In genomic region chr6:39347880-39348814, GRCm38 (mm10) we compare ENCODE assay signal across 9 mouse cellular contexts. TPM values are rescaled to one million over a fixed set of nuclear protein-coding genes. Genes with fewer than 3 reads are reported as not detected.
DNase-seq lines count a peak whose midpoint lies in the region; ATAC-seq lines count a peak whose summit lies in the region.
"Had no signal": no experiment of that assay in that cellular context is flagged by ENCODE, and none has a peak within 500 bp of the region (broad histone marks: within the 10 kb centered on the region; RNA-seq: fewer than 3 reads in every experiment).

No protein-coding gene starts in this region.

- no peak for DNase-seq in lung, postnatal 4 days
- peak; percentile 24 for DNase-seq in embryonic facial prominence, embryonic 10.5 days (ENCODE audit: low spot score)
- peak; percentile 49 for DNase-seq in limb, embryonic 10.5 days (ENCODE audit: low spot score)
- DNase-seq in thymus, postnatal 36 days: peak; percentile 32 to 33
- no peak for DNase-seq in urinary bladder, postnatal 14 days (ENCODE audit: low spot score)
- no peak for DNase-seq in urinary bladder, adult 2 months (ENCODE audit: low spot score)
- no peak for DNase-seq in spleen, postnatal 14 days (ENCODE audit: low spot score in 2 of 2)
- DNase-seq: liver had no signal

- peak overlapping the region; percentile 51 for H3K27ac ChIP-seq in lung, embryonic 16.5 days (ENCODE audit: low read length)
- H3K27ac ChIP-seq in embryonic facial prominence, embryonic 10.5 days (replicated peaks): peak overlapping the region; percentile 62
- peak overlapping the region; percentile 85 for H3K27ac ChIP-seq in limb, embryonic 10.5 days

- H3K36me3 ChIP-seq in lung, embryonic 16.5 days (ENCODE audit: control insufficient read depth, insufficient read depth, low read length): peaks cover 20% of the 10 kb centered on the region
- peaks cover 79% of the 10 kb centered on the region for H3K36me3 ChIP-seq in embryonic facial prominence, embryonic 10.5 days (replicated peaks)
- peaks cover 72% of the 10 kb centered on the region for H3K36me3 ChIP-seq in limb, embryonic 10.5 days

- H3K4me2 ChIP-seq in lung, embryonic 16.5 days (ENCODE audit: low read depth, low read length): no peak overlapping the region

- WGBS in lung, embryonic 16.5 days: 46% methylated on average over 4 of the region's 4 CpGs
- WGBS in embryonic facial prominence, embryonic 10.5 days: 35% methylated on average over 4 of the region's 4 CpGs
- WGBS in limb, embryonic 10.5 days: 24% methylated on average over 4 of the region's 4 CpGs

- H3K27me3 ChIP-seq in lung, embryonic 16.5 days (ENCODE audit: control insufficient read depth, insufficient read depth, low read depth, low read length): no peaks in the 10 kb centered on the region
- H3K27me3 ChIP-seq in embryonic facial prominence, embryonic 10.5 days (replicated peaks; ENCODE audit: low read depth, poor library complexity, severe bottlenecking): no peaks in the 10 kb centered on the region
- H3K27me3 ChIP-seq in limb, embryonic 10.5 days (ENCODE audit: low read depth, poor library complexity, severe bottlenecking): no peaks in the 10 kb centered on the region

- no peak overlapping the region for H3K9ac ChIP-seq in lung, embryonic 16.5 days (ENCODE audit: low read length)

- H3K4me1 ChIP-seq in lung, embryonic 16.5 days (replicated peaks; ENCODE audit: control insufficient read depth, insufficient read depth, low read length): no peaks in the 10 kb centered on the region
- peaks cover 37% of the 10 kb centered on the region for H3K4me1 ChIP-seq in embryonic facial prominence, embryonic 10.5 days
- H3K4me1 ChIP-seq in limb, embryonic 10.5 days: peaks cover 39% of the 10 kb centered on the region

- H3K4me3 ChIP-seq in lung, embryonic 16.5 days (ENCODE audit: low read length): no peak overlapping the region
- no peak overlapping the region for H3K4me3 ChIP-seq in embryonic facial prominence, embryonic 10.5 days
- H3K4me3 ChIP-seq in limb, embryonic 10.5 days: no peak overlapping the region

- H3K9me3 ChIP-seq in lung, embryonic 16.5 days (ENCODE audit: control insufficient read depth, low read length): no peaks in the 10 kb centered on the region
- no peaks in the 10 kb centered on the region for H3K9me3 ChIP-seq in embryonic facial prominence, embryonic 10.5 days
- H3K9me3 ChIP-seq in limb, embryonic 10.5 days (replicated peaks): no peaks in the 10 kb centered on the region

- ATAC-seq in lung, embryonic 16.5 days (ENCODE audit: low read depth): peak; percentile 45

RNA-seq across cellular contexts. Expression of gene Slc37a3, which starts 29.3 kb away (rescaled TPM):
- polyA plus RNA-seq in lung, embryonic 16.5 days (2015; fragmentation: Nextera tagmentation; extraction: Ambion mirVana): 37.6 and 40.4 TPM in 2 replicates
- 38.0 and 43.6 TPM in 2 replicates for polyA plus RNA-seq in embryonic facial prominence, embryonic 10.5 days (2016; fragmentation: Nextera tagmentation; extraction: Ambion mirVana)
- polyA plus RNA-seq in limb, embryonic 10.5 days (2016; fragmentation: Nextera tagmentation; extraction: Ambion mirVana): 43.1 and 48.9 TPM in 2 replicates
- 28.9 and 30.4 TPM in 2 replicates for polyA plus RNA-seq in urinary bladder, adult 2 months (2012; rRNA removed)

RNA-seq across cellular contexts. Expression of gene Rab19, which starts 32.8 kb away (rescaled TPM):
- 5.6 and 6.6 TPM in 2 replicates for polyA plus RNA-seq in lung, embryonic 16.5 days (2015; fragmentation: Nextera tagmentation; extraction: Ambion mirVana)
- 0.74 and 0.87 TPM in 2 replicates for polyA plus RNA-seq in embryonic facial prominence, embryonic 10.5 days (2016; fragmentation: Nextera tagmentation; extraction: Ambion mirVana)
- 0.28 and 0.49 TPM in 2 replicates for polyA plus RNA-seq in limb, embryonic 10.5 days (2016; fragmentation: Nextera tagmentation; extraction: Ambion mirVana)
- 7.8 and 8.3 TPM in 2 replicates for polyA plus RNA-seq in urinary bladder, adult 2 months (2012; rRNA removed)

Comparison
In these comparisons a context has a peak if more than half of its experiments do, and no peak if none do; other contexts are left out.
1. DNase-seq: peak in embryonic facial prominence, embryonic 10.5 days (single experiment), limb, embryonic 10.5 days (single experiment) and thymus, postnatal 36 days (2 of 2); none in lung, postnatal 4 days (0 of 2), urinary bladder, postnatal 14 days (single experiment), urinary bladder, adult 2 months (single experiment) and spleen, postnatal 14 days (0 of 2).
2. Peak in every context shown above with its lines, with median percentiles within 50 percentile points of each other: H3K27ac ChIP-seq.